Mouse (Mus musculus): ENCODE measurements at regions not wholly inside any gene's neighbourhood (a gene's known extent, or its start where the extent isn't known, plus 50 kb on each side); places are given as distances from the start of the nearest gene placed in this dataset.

- no peak for TF ChIP-seq EP300 (IDR thresholded peaks at IDR 0.05; ENCODE audit: low read depth)
- TF ChIP-seq CTCF (IDR thresholded peaks at IDR 0.05; ENCODE audit: low read depth): no peak
Observed at GRCm38 (mm10) chr1:137178231-137178630, 218.0 kb upstream of the Nr5a2 start.
